Mouse (Mus musculus): ENCODE results near the gene Cib3. TPM values are rescaled to one million over a fixed set of nuclear protein-coding genes. Genes with fewer than 3 reads are reported as not detected.

The Cib3 gene
- total and polyA plus RNA-seq, 3 experiments, result not detected

- TF ChIP-seq E2F4 (IDR thresholded peaks at IDR 0.05; ENCODE audit: insufficient replicate concordance, low read depth, low read length) (0 out of 2 replicates have a peak, but pooled peaks have one; percentile 65), MAX (IDR thresholded peaks at IDR 0.05; ENCODE audit: low read length) (0 out of 2 replicates have a peak, but pooled peaks have one; percentile 17), BHLHE40 (IDR thresholded peaks at IDR 0.05; ENCODE audit: low read depth, low read length) (no peak; the same call in 1 of the 2 replicates), ZMIZ1 (IDR thresholded peaks at IDR 0.05; ENCODE audit: low read depth, low read length) (no peak), GABPA (IDR thresholded peaks at IDR 0.05; ENCODE audit: insufficient replicate concordance, low read depth, low read length) (no peak), TBP (conservative IDR thresholded peaks at IDR 0.05; ENCODE audit: low read depth, low read length) (no peak), ZKSCAN1 (IDR thresholded peaks at IDR 0.05; ENCODE audit: borderline replicate concordance, low read depth, low read length) (no peak), POLR2AphosphoS2 (IDR thresholded peaks at IDR 0.05; ENCODE audit: low read depth, low read length) (no peak)
Measured at GRCm38 (mm10) chr8:72261019-72261418, 48.4 kb upstream of the Cib3 start (continued).

- H3K79me2 ChIP-seq (replicated peaks; ENCODE audit: control insufficient read depth, extremely low read depth, insufficient read depth, poor library complexity, severe bottlenecking), result no peaks in the 10 kb centered on the region
- no peak overlapping the region for H3K27ac ChIP-seq (ENCODE audit: insufficient read depth, low read depth)
- no peaks in the 10 kb centered on the region for H3K27me3 ChIP-seq (replicated peaks)
- H3K4me3 ChIP-seq (replicated peaks in 1 of 3; ENCODE audit: low read depth in 2 of 3, low read length in 2 of 3, poor library complexity in 1 of 3), result no peak overlapping the region
- in situ Hi-C loops (cut with MboI; ENCODE audit: low pct_ligation_motif_present, low pct_unique_long_range_greater_than_20kb, low sequenced_read_pairs) (no loop called here), dilution Hi-C loops (cut with MboI; ENCODE audit: extremely low pct_ligation_motif_present, extremely low pct_unique_long_range_greater_than_20kb, low sequenced_read_pairs) (no loop called here)
- H3K36me3 ChIP-seq (replicated peaks in 1 of 2; ENCODE audit: control insufficient read depth in 1 of 2, insufficient read depth in 1 of 2, low read length in 1 of 2), result peaks cover 8 to 23% of the 10 kb centered on the region in 2 experiments
- peak; percentile 35; the same call in 1 of the 2 replicates for TF ChIP-seq EP300 (IDR thresholded peaks at IDR 0.05; ENCODE audit: low read length)
- TF ChIP-seq HCFC1 (IDR thresholded peaks at IDR 0.05; ENCODE audit: low read depth, low read length), result no peak
- TF ChIP-seq BHLHE40 (IDR thresholded peaks at IDR 0.05; ENCODE audit: low read depth, low read length), result peak; percentile 68
- TF ChIP-seq IRF4 (IDR thresholded peaks at IDR 0.05; ENCODE audit: low read depth, low read length), result peak; percentile 35
- 0 out of 4 replicates have a peak, but pooled peaks of 1 of the 2 experiments have one; percentile 9 for TF ChIP-seq CTCF (conservative IDR thresholded peaks at IDR 0.05 in 1 of 2, IDR thresholded peaks at IDR 0.05 in 1 of 2; ENCODE audit: low read depth in 2 of 2, low read length in 2 of 2)
- peak; percentile 32; the same call in 1 of the 2 replicates for TF ChIP-seq TCF12 (IDR thresholded peaks at IDR 0.05; ENCODE audit: low read depth, low read length)
- TF ChIP-seq MXI1 (IDR thresholded peaks at IDR 0.05; ENCODE audit: low read depth, low read length), result peak; percentile 58; the same call in 1 of the 2 replicates
- TF ChIP-seq SMC3 (IDR thresholded peaks at IDR 0.05; ENCODE audit: low read depth, low read length), result peak; percentile 12
- no peak for TF ChIP-seq NELFE (IDR thresholded peaks at IDR 0.05; ENCODE audit: low read depth, low read length)
- H3K9me3 ChIP-seq (replicated peaks; ENCODE audit: low read length), result no peaks in the 10 kb centered on the region
- H3K9ac ChIP-seq (ENCODE audit: insufficient read depth, low read depth), result no peak overlapping the region
- DNase-seq (ENCODE audit: extremely low read depth), result peak; percentile 71
- no peak overlapping the region; the same call in 1 of the 2 replicates for H3K4me2 ChIP-seq (ENCODE audit: insufficient read depth, low read depth, poor library complexity, severe bottlenecking)
- H3K4me1 ChIP-seq (ENCODE audit: control insufficient read depth in 1 of 2, insufficient read depth in 2 of 2), result peaks cover 6 to 39% of the 10 kb centered on the region in 2 experiments; a peak in 3 of 4 replicates
Measured at GRCm38 (mm10) chr8:72260585-72260984, 47.9 kb upstream of the Cib3 start.

GRCm38 (mm10) chr8:72259862-72260261 lies 47.2 kb upstream of the Cib3 start:
- Histone ChIP-seq H3K4me2 (ENCODE audit: insufficient read depth, low read depth, poor library complexity, severe bottlenecking) (no peak overlapping the region), H3K27ac (ENCODE audit: insufficient read depth, low read depth) (no peak overlapping the region), H3K27me3 (replicated peaks) (no peaks in the 10 kb centered on the region), H3K9me3 (replicated peaks; ENCODE audit: low read length) (no peaks in the 10 kb centered on the region), H3K36me3 (replicated peaks in 1 of 2; ENCODE audit: control insufficient read depth in 1 of 2, insufficient read depth in 1 of 2, low read length in 1 of 2) (peaks cover 15 to 30% of the 10 kb centered on the region in 2 experiments), H3K4me1 (ENCODE audit: control insufficient read depth in 1 of 2, insufficient read depth in 2 of 2) (peaks cover 6 to 39% of the 10 kb centered on the region in 2 experiments; a peak in 3 of 4 replicates), H3K79me2 (replicated peaks; ENCODE audit: control insufficient read depth, extremely low read depth, insufficient read depth, poor library complexity, severe bottlenecking) (no peaks in the 10 kb centered on the region), H3K9ac (ENCODE audit: insufficient read depth, low read depth) (no peak overlapping the region), H3K4me3 (replicated peaks in 1 of 3; ENCODE audit: low read depth in 2 of 3, low read length in 2 of 3, poor library complexity in 1 of 3) (no peak overlapping the region)
- dilution Hi-C loops (cut with MboI; ENCODE audit: extremely low pct_ligation_motif_present, extremely low pct_unique_long_range_greater_than_20kb, low sequenced_read_pairs) (no loop called here), in situ Hi-C loops (cut with MboI; ENCODE audit: low pct_ligation_motif_present, low pct_unique_long_range_greater_than_20kb, low sequenced_read_pairs) (no loop called here)
- DNase-seq (ENCODE audit: extremely low read depth), result no peak
- no peak for TF ChIP-seq MYC (IDR thresholded peaks at IDR 0.05; ENCODE audit: low read depth, low read length)
- no peak for TF ChIP-seq GABPA (IDR thresholded peaks at IDR 0.05; ENCODE audit: insufficient replicate concordance, low read depth, low read length)
- TF ChIP-seq PAX5 (IDR thresholded peaks at IDR 0.05; ENCODE audit: low read length), result no peak
- TF ChIP-seq MAZ (IDR thresholded peaks at IDR 0.05; ENCODE audit: low read depth, low read length), result no peak
- TF ChIP-seq RAD21 (IDR thresholded peaks at IDR 0.05; ENCODE audit: low read depth, low read length), result no peak
- no peak for TF ChIP-seq ZMIZ1 (IDR thresholded peaks at IDR 0.05; ENCODE audit: low read depth, low read length)
- no peak for TF ChIP-seq TCF12 (IDR thresholded peaks at IDR 0.05; ENCODE audit: low read depth, low read length)
- TF ChIP-seq MEF2A (IDR thresholded peaks at IDR 0.05; ENCODE audit: borderline replicate concordance, low read depth, low read length), result no peak
- no peak for TF ChIP-seq USF2 (conservative IDR thresholded peaks at IDR 0.05; ENCODE audit: low read depth, low read length)

All from CH12.LX (cell line).